Mouse (Mus musculus): ENCODE measurements around the gene Sc5d. TPM values are rescaled to one million over a fixed set of nuclear protein-coding genes. Genes with fewer than 3 reads are reported as not detected.

Gene Sc5d
- 79.8 and 87.7 TPM in 2 replicates for polyA plus RNA-seq (2015; fragmentation: Nextera tagmentation; extraction: Ambion mirVana)

DNA sequence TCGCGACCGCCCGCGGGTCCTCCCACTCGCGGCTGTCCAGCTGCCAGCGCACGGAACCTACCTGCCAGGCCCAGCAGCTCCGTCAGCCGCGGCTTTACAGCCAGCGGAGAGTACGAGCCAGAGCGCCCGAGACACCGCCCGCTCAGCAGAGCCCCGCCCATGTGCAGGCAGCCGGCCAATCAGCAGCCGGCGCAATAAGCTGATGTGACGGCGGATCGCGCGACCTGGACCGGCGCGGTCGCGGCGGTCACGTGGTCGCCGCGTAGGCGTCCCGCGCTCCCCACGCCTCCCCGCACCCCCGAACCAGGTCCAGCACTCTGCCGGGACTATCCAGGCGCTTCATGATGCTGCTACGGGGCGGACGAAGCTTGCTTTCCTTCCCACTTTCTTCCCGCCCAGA, at the start of gene Sc5d:
Gene Sc5d (minus strand): TSS at position 112 of the 400 bp plus-strand sequence.
- no peaks in the 10 kb centered on the region for H3K9me3 ChIP-seq (ENCODE audit: control insufficient read depth)
- H3K9ac ChIP-seq (ENCODE audit: low read depth, low read length) = peak within 1 kb of the TSS; percentile 75
- peaks cover 1% of the 10 kb centered on the region; the same call in 1 of the 2 replicates for H3K36me3 ChIP-seq (ENCODE audit: control insufficient read depth, insufficient read depth)
- TF ChIP-seq CTCF (IDR thresholded peaks at IDR 0.05; ENCODE audit: low read depth) = no peak
- peak within 1 kb of the TSS; percentile 91 for H3K4me2 ChIP-seq (replicated peaks; ENCODE audit: low read depth)
- peak; percentile 99 for ATAC-seq
- WGBS = under 1% methylated on average over 37 of the region's 49 CpGs
- no peaks in the 10 kb centered on the region for H3K4me1 ChIP-seq (replicated peaks; ENCODE audit: control insufficient read depth, insufficient read depth, low read length)
- H3K27me3 ChIP-seq (replicated peaks; ENCODE audit: control insufficient read depth, insufficient read depth, low read length) = no peaks in the 10 kb centered on the region
- peak within 1 kb of the TSS; percentile 81 for H3K4me3 ChIP-seq (ENCODE audit: low read depth, low read length)
- H3K27ac ChIP-seq (ENCODE audit: low read depth, low read length) = peak within 1 kb of the TSS; percentile 63

DNA sequence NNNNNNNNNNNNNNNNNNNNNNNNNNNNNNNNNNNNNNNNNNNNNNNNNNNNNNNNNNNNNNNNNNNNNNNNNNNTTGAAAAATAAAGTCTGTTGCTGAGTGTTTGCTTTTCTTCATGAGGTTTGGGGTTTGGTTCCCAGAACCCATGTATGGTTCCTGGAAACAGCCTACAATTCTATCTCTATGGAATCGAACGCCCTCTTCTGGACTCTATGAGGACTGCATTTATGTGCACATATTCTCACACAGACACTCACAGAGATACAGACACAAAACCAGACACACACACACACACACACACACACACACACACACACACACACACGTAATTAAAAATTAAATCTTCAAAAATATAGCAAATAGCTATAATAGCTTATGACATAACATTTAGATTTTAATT, 47.3 kb upstream of the Sc5d start:
- Histone ChIP-seq H3K36me3 (ENCODE audit: control insufficient read depth, insufficient read depth) (no peaks in the 10 kb centered on the region), H3K27me3 (replicated peaks; ENCODE audit: control insufficient read depth, insufficient read depth, low read length) (no peaks in the 10 kb centered on the region), H3K27ac (ENCODE audit: low read depth, low read length) (no peak overlapping the region), H3K4me1 (replicated peaks; ENCODE audit: control insufficient read depth, insufficient read depth, low read length) (no peaks in the 10 kb centered on the region), H3K9me3 (ENCODE audit: control insufficient read depth) (no peaks in the 10 kb centered on the region), H3K4me3 (ENCODE audit: low read depth, low read length) (no peak overlapping the region), H3K4me2 (replicated peaks; ENCODE audit: low read depth) (no peak overlapping the region), H3K9ac (ENCODE audit: low read depth, low read length) (no peak overlapping the region)
- WGBS = 88% methylated on average over 3 of the region's 3 CpGs
- no peak for TF ChIP-seq CTCF (IDR thresholded peaks at IDR 0.05; ENCODE audit: low read depth)
- ATAC-seq = no peak

DNA sequence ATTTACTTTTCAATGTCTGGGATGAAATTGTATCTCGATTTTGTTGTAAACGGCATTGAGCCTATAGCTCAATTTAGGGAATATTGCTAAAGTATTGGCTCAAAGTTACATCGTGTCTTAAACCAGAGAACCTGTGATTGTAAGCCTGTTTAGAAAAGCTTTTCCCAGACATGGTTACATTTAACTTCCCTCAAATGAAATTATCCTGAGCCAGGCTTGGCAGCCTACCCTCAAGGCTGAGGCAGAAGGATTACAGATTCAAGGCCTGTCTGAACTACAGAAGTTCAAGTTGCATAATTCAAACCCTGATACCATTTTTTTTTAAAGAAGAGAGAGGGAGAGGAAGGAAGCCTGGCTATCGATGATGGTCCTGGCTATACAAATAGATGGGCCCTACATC, 39.8 kb upstream of the Sc5d start:
- no peak for TF ChIP-seq CTCF (IDR thresholded peaks at IDR 0.05; ENCODE audit: low read depth)
- H3K9ac ChIP-seq (ENCODE audit: low read depth, low read length) = no peak overlapping the region
- no peak overlapping the region for H3K4me3 ChIP-seq (ENCODE audit: low read depth, low read length)
- H3K27ac ChIP-seq (ENCODE audit: low read depth, low read length) = no peak overlapping the region
- 82% methylated on average over 4 of the region's 4 CpGs for WGBS
- H3K27me3 ChIP-seq (replicated peaks; ENCODE audit: control insufficient read depth, insufficient read depth, low read length) = no peaks in the 10 kb centered on the region
- no peaks in the 10 kb centered on the region for H3K9me3 ChIP-seq (ENCODE audit: control insufficient read depth)
- no peak overlapping the region for H3K4me2 ChIP-seq (replicated peaks; ENCODE audit: low read depth)
- H3K36me3 ChIP-seq (ENCODE audit: control insufficient read depth, insufficient read depth) = no peaks in the 10 kb centered on the region
- ATAC-seq = no peak
- no peaks in the 10 kb centered on the region for H3K4me1 ChIP-seq (replicated peaks; ENCODE audit: control insufficient read depth, insufficient read depth, low read length)

DNA sequence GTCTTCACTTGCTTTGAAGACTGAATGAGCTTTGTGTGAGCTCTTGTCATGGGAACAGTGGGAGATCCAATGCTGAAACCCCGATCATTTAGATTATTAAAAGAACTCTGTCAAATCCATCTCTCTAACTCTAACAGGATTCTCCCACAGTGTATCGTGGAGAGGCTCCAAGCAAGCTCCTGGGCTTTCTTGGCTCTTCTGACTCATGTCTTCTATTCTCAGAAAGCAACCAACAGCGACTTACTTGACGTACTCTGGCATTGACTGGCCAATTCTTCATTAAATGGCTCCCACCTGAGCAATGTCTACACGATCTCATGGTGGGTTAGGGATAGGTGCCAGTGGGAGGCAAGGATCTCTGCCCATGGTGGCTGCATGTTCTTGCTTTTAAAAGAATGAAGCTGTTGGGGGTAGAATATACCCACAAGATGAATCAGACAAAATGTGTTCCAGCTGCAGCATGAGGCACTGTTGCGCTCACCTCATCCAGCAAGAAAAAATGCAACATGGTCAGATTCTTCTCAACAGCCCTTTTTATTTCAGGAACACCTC, 37.1 kb upstream of the Sc5d start:
- TF ChIP-seq CTCF (IDR thresholded peaks at IDR 0.05; ENCODE audit: low read depth) = no peak
- WGBS = 89% methylated on average over 6 of the region's 6 CpGs
- no peaks in the 10 kb centered on the region for H3K9me3 ChIP-seq (ENCODE audit: control insufficient read depth)
- no peaks in the 10 kb centered on the region for H3K36me3 ChIP-seq (ENCODE audit: control insufficient read depth, insufficient read depth)
- ATAC-seq = no peak
- H3K27ac ChIP-seq (ENCODE audit: low read depth, low read length) = no peak overlapping the region
- H3K4me1 ChIP-seq (replicated peaks; ENCODE audit: control insufficient read depth, insufficient read depth, low read length) = no peaks in the 10 kb centered on the region
- no peak overlapping the region for H3K4me3 ChIP-seq (ENCODE audit: low read depth, low read length)
- no peaks in the 10 kb centered on the region for H3K27me3 ChIP-seq (replicated peaks; ENCODE audit: control insufficient read depth, insufficient read depth, low read length)
- H3K9ac ChIP-seq (ENCODE audit: low read depth, low read length) = no peak overlapping the region
- H3K4me2 ChIP-seq (replicated peaks; ENCODE audit: low read depth) = no peak overlapping the region

DNA sequence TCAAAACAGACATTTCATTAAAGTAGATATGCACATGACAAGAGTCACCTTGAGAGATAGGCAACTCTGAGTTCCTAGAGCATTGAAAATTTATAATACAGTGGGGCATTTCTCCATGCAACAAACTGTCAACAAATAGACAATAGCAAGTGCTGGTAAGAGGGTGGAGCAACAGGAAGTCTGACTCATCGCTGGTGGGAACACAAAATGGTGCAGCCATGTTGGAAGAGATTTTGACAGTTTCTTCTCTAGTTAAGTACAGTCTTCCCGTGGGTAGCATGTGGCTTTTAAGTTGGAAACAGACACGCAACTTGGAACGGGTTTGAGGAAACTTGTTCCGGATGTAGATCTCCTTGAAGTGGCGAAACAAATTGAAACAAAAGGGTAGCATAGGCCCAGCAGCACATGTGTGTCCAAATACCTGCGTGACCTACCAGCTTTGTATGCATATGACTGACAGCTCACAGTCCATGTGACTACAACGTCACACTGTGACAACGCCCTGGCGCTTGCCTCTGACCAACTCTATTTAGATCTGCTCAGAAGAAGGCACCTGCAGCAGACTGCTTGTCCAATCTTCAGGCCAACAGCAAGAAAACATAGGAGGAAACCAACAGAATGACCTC, 32.4 kb upstream of the Sc5d start:
- 90% methylated on average over 10 of the region's 10 CpGs for WGBS
- no peak overlapping the region for H3K9ac ChIP-seq (ENCODE audit: low read depth, low read length)
- no peaks in the 10 kb centered on the region for H3K9me3 ChIP-seq (ENCODE audit: control insufficient read depth)
- TF ChIP-seq CTCF (IDR thresholded peaks at IDR 0.05; ENCODE audit: low read depth) = no peak
- no peaks in the 10 kb centered on the region for H3K36me3 ChIP-seq (ENCODE audit: control insufficient read depth, insufficient read depth)
- H3K4me3 ChIP-seq (ENCODE audit: low read depth, low read length) = no peak overlapping the region
- no peak for ATAC-seq
- no peaks in the 10 kb centered on the region for H3K27me3 ChIP-seq (replicated peaks; ENCODE audit: control insufficient read depth, insufficient read depth, low read length)
- H3K4me2 ChIP-seq (replicated peaks; ENCODE audit: low read depth) = no peak overlapping the region
- no peaks in the 10 kb centered on the region for H3K4me1 ChIP-seq (replicated peaks; ENCODE audit: control insufficient read depth, insufficient read depth, low read length)
- no peak overlapping the region for H3K27ac ChIP-seq (ENCODE audit: low read depth, low read length)

DNA sequence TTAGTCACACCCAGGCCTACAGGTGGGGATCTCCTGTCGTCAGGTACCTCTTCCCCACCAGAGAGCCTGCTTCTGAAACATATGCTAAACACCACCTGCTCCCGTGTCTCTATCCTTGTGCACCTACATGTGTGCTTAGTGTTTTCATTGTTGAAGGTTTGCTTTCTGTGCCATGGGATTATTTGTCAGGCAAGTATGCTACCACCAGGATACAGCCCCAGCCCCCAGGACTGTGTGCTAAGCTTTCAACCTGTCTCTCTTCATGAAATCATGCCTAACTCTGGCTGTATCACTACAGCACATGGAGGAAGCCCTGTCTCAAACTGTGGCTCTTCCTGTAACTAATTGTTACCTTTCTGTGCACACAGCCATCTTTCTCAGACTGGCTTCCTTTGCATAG, 30.1 kb upstream of the Sc5d start:
- no peaks in the 10 kb centered on the region for H3K27me3 ChIP-seq (replicated peaks; ENCODE audit: control insufficient read depth, insufficient read depth, low read length)
- no peaks in the 10 kb centered on the region for H3K36me3 ChIP-seq (ENCODE audit: control insufficient read depth, insufficient read depth)
- H3K9me3 ChIP-seq (ENCODE audit: control insufficient read depth) = no peaks in the 10 kb centered on the region
- H3K9ac ChIP-seq (ENCODE audit: low read depth, low read length) = no peak overlapping the region
- H3K4me2 ChIP-seq (replicated peaks; ENCODE audit: low read depth) = no peak overlapping the region
- WGBS = 69% methylated on average over 2 of the region's 2 CpGs
- no peaks in the 10 kb centered on the region for H3K4me1 ChIP-seq (replicated peaks; ENCODE audit: control insufficient read depth, insufficient read depth, low read length)
- no peak for ATAC-seq
- H3K27ac ChIP-seq (ENCODE audit: low read depth, low read length) = no peak overlapping the region
- no peak overlapping the region for H3K4me3 ChIP-seq (ENCODE audit: low read depth, low read length)
- no peak for TF ChIP-seq CTCF (IDR thresholded peaks at IDR 0.05; ENCODE audit: low read depth)

Data from intestine, postnatal 0 days (tissue).